Comparison of ENCODE assay signal across 20 mouse cellular contexts in genomic region chr13:58419266-58419665, GRCm38 (mm10). TPM values are rescaled to one million over a fixed set of nuclear protein-coding genes. Genes with fewer than 3 reads are reported as not detected.
A peak's percentile ranks its signal among the peaks of the same experiment; 100 is the strongest.
DNase-seq lines count a peak whose midpoint lies in the region; ATAC-seq and TF ChIP-seq lines count a peak whose summit lies in the region.
"Had no signal": no experiment of that assay in that cellular context is flagged by ENCODE, and none has a peak within 500 bp of the region (broad histone marks: within the 10 kb centered on the region; RNA-seq: fewer than 3 reads in every experiment).

No protein-coding gene starts in this region.

- in situ Hi-C loops in CH12.LX (cut with MboI; ENCODE audit: low pct_ligation_motif_present, low pct_unique_long_range_greater_than_20kb, low sequenced_read_pairs) = no loop called here

- H3K79me2 ChIP-seq in CH12.LX (replicated peaks; ENCODE audit: control insufficient read depth, extremely low read depth, insufficient read depth, poor library complexity, severe bottlenecking) = no peaks in the 10 kb centered on the region

- TF ChIP-seq CTCF in CH12.LX (conservative IDR thresholded peaks at IDR 0.05 in 1 of 2, IDR thresholded peaks at IDR 0.05 in 1 of 2; ENCODE audit: low read depth in 2 of 2, low read length in 2 of 2) = no peak

- no peak for TF ChIP-seq POLR2A in CH12.LX (IDR thresholded peaks at IDR 0.05; ENCODE audit: low read depth, low read length)

- DNase-seq in heart, adult 11 months = peak; percentile 62
- DNase-seq in heart, embryonic 10.5 days (ENCODE audit: low spot score) = no peak
- DNase-seq in A20 (ENCODE audit: low read depth, low spot score) (peak; percentile 58), CH12.LX (ENCODE audit: extremely low read depth) (no peak)
- no peak for DNase-seq in layer of hippocampus, adult 9-10 months (ENCODE audit: low spot score)
- no peak for DNase-seq in midbrain, embryonic 14.5 days
- DNase-seq: adrenal gland, adult 2 months; adrenal gland, postnatal 10 days; adrenal gland, postnatal 25 days; cerebellum, adult 11 months; cerebellum, adult 18-20 months; cerebellum, adult 9-10 months; cerebellum, postnatal 10 days; cerebellum, postnatal 25 days; forebrain, postnatal 0 days had no signal

- no peak overlapping the region for H3K4me3 ChIP-seq in heart, embryonic 10.5 days
- no peak overlapping the region for H3K4me3 ChIP-seq in CH12.LX (replicated peaks in 1 of 3; ENCODE audit: low read depth in 2 of 3, low read length in 2 of 3, poor library complexity in 1 of 3)
- no peak overlapping the region for H3K4me3 ChIP-seq in midbrain, embryonic 14.5 days (replicated peaks; ENCODE audit: low read depth, low read length)
- H3K4me3 ChIP-seq: embryonic facial prominence, embryonic 10.5 days; embryonic facial prominence, embryonic 12.5 days; forebrain, embryonic 13.5 days; forebrain, embryonic 15.5 days had no signal

- no peak for ATAC-seq in midbrain, embryonic 14.5 days (ENCODE audit: low FRiP score, low TSS enrichment)
- ATAC-seq: CD4-positive, CD25-positive, alpha-beta regulatory T cell, adult 4 months; forebrain, embryonic 13.5 days; forebrain, embryonic 15.5 days; forebrain, postnatal 0 days had no signal

- 88% methylated on average over 1 of the region's 1 CpGs for WGBS in heart, embryonic 10.5 days
- 92% methylated on average over 1 of the region's 1 CpGs for WGBS in midbrain, embryonic 14.5 days

- no peak overlapping the region for H3K9ac ChIP-seq in CH12.LX (ENCODE audit: insufficient read depth, low read depth)
- H3K9ac ChIP-seq in midbrain, embryonic 14.5 days (replicated peaks; ENCODE audit: low read length) = no peak overlapping the region
- H3K9ac ChIP-seq: embryonic facial prominence, embryonic 12.5 days; forebrain, embryonic 13.5 days; forebrain, embryonic 15.5 days; forebrain, postnatal 0 days had no signal

- H3K4me2 ChIP-seq in CH12.LX (ENCODE audit: insufficient read depth, low read depth, poor library complexity, severe bottlenecking) = 0 out of 2 replicates have a peak overlapping the region, but pooled peaks have one; percentile 2
- H3K4me2 ChIP-seq in midbrain, embryonic 14.5 days (ENCODE audit: low read length) = no peak overlapping the region
- H3K4me2 ChIP-seq: embryonic facial prominence, embryonic 12.5 days; forebrain, embryonic 13.5 days; forebrain, embryonic 15.5 days had no signal

- no peak for TF ChIP-seq RAD21 in CH12.LX (IDR thresholded peaks at IDR 0.05; ENCODE audit: low read depth, low read length)

- no peak overlapping the region for H3K27ac ChIP-seq in heart, embryonic 10.5 days
- no peak overlapping the region for H3K27ac ChIP-seq in CH12.LX (ENCODE audit: insufficient read depth, low read depth)
- H3K27ac ChIP-seq in midbrain, embryonic 14.5 days (replicated peaks; ENCODE audit: low read depth, low read length) = no peak overlapping the region
- H3K27ac ChIP-seq: embryonic facial prominence, embryonic 10.5 days; embryonic facial prominence, embryonic 12.5 days; forebrain, embryonic 13.5 days; forebrain, embryonic 15.5 days had no signal

- dilution Hi-C loops in CH12.LX (cut with MboI; ENCODE audit: extremely low pct_ligation_motif_present, extremely low pct_unique_long_range_greater_than_20kb, low sequenced_read_pairs) = no loop called here

- no peak for TF ChIP-seq EP300 in CH12.LX (IDR thresholded peaks at IDR 0.05; ENCODE audit: low read length)

- H3K9me3 ChIP-seq in heart, embryonic 10.5 days = no peaks in the 10 kb centered on the region
- H3K9me3 ChIP-seq in CH12.LX (replicated peaks; ENCODE audit: low read length) = peaks cover 9% of the 10 kb centered on the region
- H3K9me3 ChIP-seq in midbrain, embryonic 14.5 days (ENCODE audit: control insufficient read depth, low read length) = no peaks in the 10 kb centered on the region
- H3K9me3 ChIP-seq: embryonic facial prominence, embryonic 10.5 days; embryonic facial prominence, embryonic 12.5 days; forebrain, embryonic 13.5 days; forebrain, embryonic 15.5 days had no signal

- H3K4me1 ChIP-seq in heart, embryonic 10.5 days = peaks cover 11% of the 10 kb centered on the region; the same call in 1 of the 2 replicates
- H3K4me1 ChIP-seq in CH12.LX (ENCODE audit: control insufficient read depth in 1 of 2, insufficient read depth in 2 of 2) = peaks cover 3 to 12% of the 10 kb centered on the region in 2 experiments; a peak in 3 of 4 replicates
- H3K4me1 ChIP-seq in midbrain, embryonic 14.5 days (ENCODE audit: control insufficient read depth, insufficient read depth, low read length) = no peaks in the 10 kb centered on the region
- H3K4me1 ChIP-seq: embryonic facial prominence, embryonic 10.5 days; embryonic facial prominence, embryonic 12.5 days; forebrain, embryonic 13.5 days; forebrain, embryonic 15.5 days had no signal

- no peaks in the 10 kb centered on the region for H3K36me3 ChIP-seq in heart, embryonic 10.5 days
- no peaks in the 10 kb centered on the region for H3K36me3 ChIP-seq in CH12.LX (replicated peaks in 1 of 2; ENCODE audit: control insufficient read depth in 1 of 2, insufficient read depth in 1 of 2, low read length in 1 of 2)
- no peaks in the 10 kb centered on the region for H3K36me3 ChIP-seq in midbrain, embryonic 14.5 days (ENCODE audit: control insufficient read depth, insufficient read depth, low read length)
- H3K36me3 ChIP-seq: embryonic facial prominence, embryonic 10.5 days; embryonic facial prominence, embryonic 12.5 days; forebrain, embryonic 15.5 days had no signal

- no peaks in the 10 kb centered on the region for H3K27me3 ChIP-seq in heart, embryonic 10.5 days (ENCODE audit: insufficient read depth, poor library complexity, severe bottlenecking)
- H3K27me3 ChIP-seq in CH12.LX (replicated peaks) = peaks cover 4% of the 10 kb centered on the region
- H3K27me3 ChIP-seq in midbrain, embryonic 14.5 days (ENCODE audit: control insufficient read depth, insufficient read depth, low read length) = no peaks in the 10 kb centered on the region
- H3K27me3 ChIP-seq: embryonic facial prominence, embryonic 12.5 days; forebrain, embryonic 13.5 days; forebrain, embryonic 15.5 days had no signal

TF ChIP-seq in CH12.LX, 34 proteins besides CTCF, POLR2A, EP300 and RAD21:
- TF ChIP-seq SMC3 (IDR thresholded peaks at IDR 0.05; ENCODE audit: low read depth, low read length) (no peak), CHD2 (IDR thresholded peaks at IDR 0.05; ENCODE audit: low read length) (no peak), USF2 (conservative IDR thresholded peaks at IDR 0.05; ENCODE audit: low read depth, low read length) (no peak), NRF1 (IDR thresholded peaks at IDR 0.05; ENCODE audit: low read depth, low read length) (no peak), SIN3A (IDR thresholded peaks at IDR 0.05; ENCODE audit: low read length) (no peak), GABPA (IDR thresholded peaks at IDR 0.05; ENCODE audit: insufficient replicate concordance, low read depth, low read length) (no peak), JUN (IDR thresholded peaks at IDR 0.05; ENCODE audit: insufficient read depth, low read depth, low read length) (no peak), PAX5 (IDR thresholded peaks at IDR 0.05; ENCODE audit: low read length) (no peak), MEF2A (IDR thresholded peaks at IDR 0.05; ENCODE audit: borderline replicate concordance, low read depth, low read length) (no peak), KAT2A (IDR thresholded peaks at IDR 0.05; ENCODE audit: insufficient replicate concordance, low read length) (no peak), TBP (conservative IDR thresholded peaks at IDR 0.05; ENCODE audit: low read depth, low read length) (no peak), NELFE (IDR thresholded peaks at IDR 0.05; ENCODE audit: low read depth, low read length) (no peak), ETS1 (conservative IDR thresholded peaks at IDR 0.05; ENCODE audit: low read depth, low read length) (no peak), ZMIZ1 (IDR thresholded peaks at IDR 0.05; ENCODE audit: low read depth, low read length) (no peak), MXI1 (IDR thresholded peaks at IDR 0.05; ENCODE audit: low read depth, low read length) (no peak)

RNA-seq across cellular contexts. Expression of gene Hnrnpk, which starts 16.1 kb away (rescaled TPM):
- polyA plus RNA-seq in heart, embryonic 10.5 days (2016; fragmentation: Nextera tagmentation; extraction: Ambion mirVana) = 1,257 and 1,505 TPM in 2 replicates
- total RNA-seq in CH12.LX (2012; rRNA removed) = 411 and 510 TPM in 2 replicates
- total RNA-seq in CH12.LX (2014; rRNA removed) = 1,174 and 1,271 TPM in 2 replicates
- 1,522 and 1,549 TPM in 2 replicates for polyA plus RNA-seq in CH12.LX (2012; ENCODE audit: insufficient read length, low read depth)
- polyA plus RNA-seq in midbrain, embryonic 14.5 days (2014; fragmentation: Nextera tagmentation; extraction: Ambion mirVana) = 1,214 and 1,754 TPM in 2 replicates

RNA-seq across cellular contexts. Expression of gene Rmi1, which starts 17.2 kb away (rescaled TPM):
- polyA plus RNA-seq in heart, embryonic 10.5 days (2016; fragmentation: Nextera tagmentation; extraction: Ambion mirVana) = 21.8 and 26.0 TPM in 2 replicates
- total RNA-seq in CH12.LX (2012; rRNA removed) = 6.8 and 7.1 TPM in 2 replicates
- total RNA-seq in CH12.LX (2014; rRNA removed) = 7.7 and 8.4 TPM in 2 replicates
- 11.0 and 11.1 TPM in 2 replicates for polyA plus RNA-seq in CH12.LX (2012; ENCODE audit: insufficient read length, low read depth)
- 24.6 and 26.0 TPM in 2 replicates for polyA plus RNA-seq in midbrain, embryonic 14.5 days (2014; fragmentation: Nextera tagmentation; extraction: Ambion mirVana)

RNA-seq across cellular contexts. Expression of gene 2210016F16Rik, which starts 34.2 kb away (rescaled TPM):
- polyA plus RNA-seq in heart, embryonic 10.5 days (2016; fragmentation: Nextera tagmentation; extraction: Ambion mirVana) = 34.7 and 35.3 TPM in 2 replicates
- total RNA-seq in CH12.LX (2012; rRNA removed) (0.42 and 0.51 TPM in 2 replicates), CH12.LX (2014; rRNA removed) (0.12 TPM in 1 of 2 replicates, not detected in the other)
- polyA plus RNA-seq in CH12.LX (2012; ENCODE audit: insufficient read length, low read depth) = 4.7 and 5.3 TPM in 2 replicates
- polyA plus RNA-seq in midbrain, embryonic 14.5 days (2014; fragmentation: Nextera tagmentation; extraction: Ambion mirVana) = 21.0 and 22.9 TPM in 2 replicates

Comparison
In these comparisons a context has a peak if more than half of its experiments do, and no peak if none do; other contexts are left out.
1. DNase-seq: peak in heart, adult 11 months (single experiment) and A20 (single experiment); none in heart, embryonic 10.5 days (single experiment), CH12.LX (single experiment), layer of hippocampus, adult 9-10 months (single experiment) and midbrain, embryonic 14.5 days (single experiment).